Comparison of ENCODE assay signal across 29 mouse cellular contexts in genomic region chr7:83682640-83683274, GRCm38 (mm10). TPM values are rescaled to one million over a fixed set of nuclear protein-coding genes. Genes with fewer than 3 reads are reported as not detected.
DNase-seq lines count a peak whose midpoint lies in the region; ATAC-seq lines count a peak whose summit lies in the region.
"Had no signal": no experiment of that assay in that cellular context is flagged by ENCODE, and none has a peak within 500 bp of the region (broad histone marks: within the 10 kb centered on the region; RNA-seq: fewer than 3 reads in every experiment).

No protein-coding gene starts in this region.

- ATAC-seq in kidney, embryonic 16.5 days (ENCODE audit: low FRiP score, low TSS enrichment) = peak; percentile 35; the same call in 1 of the 2 replicates
- peak; percentile 36; the same call in 1 of the 2 replicates for ATAC-seq in lung, embryonic 16.5 days (ENCODE audit: low read depth)
- no peak for ATAC-seq in intestine, embryonic 16.5 days
- ATAC-seq: CD4-positive, CD25-positive, alpha-beta regulatory T cell, adult 4 months; forebrain, embryonic 13.5 days; liver, embryonic 12.5 days; liver, postnatal 0 days; midbrain, embryonic 13.5 days had no signal

- H3K27me3 ChIP-seq in kidney, embryonic 16.5 days (ENCODE audit: insufficient read depth, low read length) = no peaks in the 10 kb centered on the region
- H3K27me3 ChIP-seq in lung, embryonic 16.5 days (ENCODE audit: control insufficient read depth, insufficient read depth, low read depth, low read length) = no peaks in the 10 kb centered on the region
- no peaks in the 10 kb centered on the region for H3K27me3 ChIP-seq in intestine, embryonic 16.5 days (replicated peaks; ENCODE audit: control insufficient read depth, insufficient read depth, low read length)
- H3K27me3 ChIP-seq: forebrain, embryonic 13.5 days; heart, embryonic 12.5 days; kidney, embryonic 15.5 days; limb, embryonic 13.5 days; liver, embryonic 12.5 days; midbrain, embryonic 13.5 days; neural tube, embryonic 15.5 days had no signal

- no peaks in the 10 kb centered on the region for H3K36me3 ChIP-seq in kidney, embryonic 16.5 days (ENCODE audit: insufficient read depth, low read length)
- H3K36me3 ChIP-seq in lung, embryonic 16.5 days (ENCODE audit: control insufficient read depth, insufficient read depth, low read length) = no peaks in the 10 kb centered on the region
- no peaks in the 10 kb centered on the region for H3K36me3 ChIP-seq in intestine, embryonic 16.5 days (ENCODE audit: control insufficient read depth, insufficient read depth, low read length)
- H3K36me3 ChIP-seq: heart, embryonic 12.5 days; kidney, embryonic 15.5 days; limb, embryonic 13.5 days; liver, embryonic 12.5 days; midbrain, embryonic 13.5 days; neural tube, embryonic 15.5 days had no signal

- H3K9ac ChIP-seq in kidney, embryonic 16.5 days (replicated peaks; ENCODE audit: low read length) = no peak overlapping the region
- H3K9ac ChIP-seq in lung, embryonic 16.5 days (ENCODE audit: low read length) = no peak overlapping the region
- H3K9ac ChIP-seq in intestine, embryonic 16.5 days (ENCODE audit: low read depth, low read length) = no peak overlapping the region
- H3K9ac ChIP-seq: forebrain, embryonic 13.5 days; heart, embryonic 12.5 days; hindbrain, embryonic 14.5 days; kidney, embryonic 15.5 days; limb, embryonic 13.5 days; liver, embryonic 12.5 days; liver, postnatal 0 days; midbrain, embryonic 13.5 days; neural tube, embryonic 15.5 days had no signal

- H3K4me3 ChIP-seq in kidney, embryonic 16.5 days (ENCODE audit: low read length) = no peak overlapping the region
- H3K4me3 ChIP-seq in lung, embryonic 16.5 days (ENCODE audit: low read length) = no peak overlapping the region
- no peak overlapping the region for H3K4me3 ChIP-seq in intestine, embryonic 16.5 days (ENCODE audit: low read length)
- H3K4me3 ChIP-seq: forebrain, embryonic 13.5 days; heart, adult 2 months; heart, embryonic 12.5 days; kidney, embryonic 15.5 days; limb, embryonic 13.5 days; liver, embryonic 12.5 days; megakaryocyte, embryonic 14.5 days; midbrain, embryonic 13.5 days; neural tube, embryonic 15.5 days had no signal

- no peak for DNase-seq in kidney, adult 9 months
- DNase-seq in lung, postnatal 25 days (ENCODE audit: low spot score) = no peak
- peak; percentile 58 for DNase-seq in layer of hippocampus, adult 9-11 months
- DNase-seq in kidney, postnatal 36 days = no peak
- DNase-seq: adrenal gland, postnatal 14 days; cerebellum, adult 11-12 months; cerebellum, postnatal 14 days; gastrocnemius, postnatal 36 days; heart, adult 2 months; heart, postnatal 4 days; kidney, adult 11 months; liver, postnatal 0 days; lung, postnatal 10 days; retina, postnatal 1 day; right cerebral cortex, postnatal 14 days; thymus, postnatal 14 days had no signal

- no peak overlapping the region; the same call in 1 of the 2 replicates for H3K27ac ChIP-seq in kidney, embryonic 16.5 days (ENCODE audit: low read length)
- H3K27ac ChIP-seq in lung, embryonic 16.5 days (ENCODE audit: low read length) = no peak overlapping the region
- no peak overlapping the region for H3K27ac ChIP-seq in intestine, embryonic 16.5 days (ENCODE audit: low read length)
- H3K27ac ChIP-seq: forebrain, embryonic 13.5 days; heart, adult 2 months; hindbrain, embryonic 14.5 days; kidney, embryonic 15.5 days; limb, embryonic 13.5 days; liver, embryonic 12.5 days; midbrain, embryonic 13.5 days; neural tube, embryonic 15.5 days had no signal

- H3K4me2 ChIP-seq in kidney, embryonic 16.5 days (replicated peaks; ENCODE audit: low read depth, low read length) = no peak overlapping the region
- no peak overlapping the region for H3K4me2 ChIP-seq in lung, embryonic 16.5 days (ENCODE audit: low read depth, low read length)
- no peak overlapping the region for H3K4me2 ChIP-seq in intestine, embryonic 16.5 days (ENCODE audit: low read depth, low read length)
- H3K4me2 ChIP-seq: forebrain, embryonic 13.5 days; heart, embryonic 12.5 days; hindbrain, embryonic 14.5 days; kidney, embryonic 15.5 days; limb, embryonic 13.5 days; liver, embryonic 12.5 days; midbrain, embryonic 13.5 days; neural tube, embryonic 15.5 days had no signal

- 18% methylated on average over 6 of the region's 6 CpGs for WGBS in kidney, embryonic 16.5 days
- 20% methylated on average over 6 of the region's 6 CpGs for WGBS in lung, embryonic 16.5 days
- WGBS in intestine, embryonic 16.5 days = 24% methylated on average over 6 of the region's 6 CpGs

- no peaks in the 10 kb centered on the region for H3K9me3 ChIP-seq in kidney, embryonic 16.5 days (ENCODE audit: low read length)
- H3K9me3 ChIP-seq in lung, embryonic 16.5 days (ENCODE audit: control insufficient read depth, low read length) = no peaks in the 10 kb centered on the region
- no peaks in the 10 kb centered on the region for H3K9me3 ChIP-seq in intestine, embryonic 16.5 days (ENCODE audit: control insufficient read depth, low read length)
- H3K9me3 ChIP-seq: forebrain, embryonic 13.5 days; heart, embryonic 12.5 days; kidney, embryonic 15.5 days; limb, embryonic 13.5 days; liver, embryonic 12.5 days; megakaryocyte, embryonic 14.5 days; midbrain, embryonic 13.5 days; neural tube, embryonic 15.5 days had no signal

- H3K4me1 ChIP-seq in kidney, embryonic 16.5 days (ENCODE audit: insufficient read depth, low read length) = peaks cover 9% of the 10 kb centered on the region; the same call in 1 of the 2 replicates
- no peaks in the 10 kb centered on the region for H3K4me1 ChIP-seq in lung, embryonic 16.5 days (replicated peaks; ENCODE audit: control insufficient read depth, insufficient read depth, low read length)
- H3K4me1 ChIP-seq in intestine, embryonic 16.5 days (ENCODE audit: control insufficient read depth, insufficient read depth, low read length) = 0 out of 2 replicates have a peak, but pooled peaks cover 2% of the 10 kb centered on the region
- H3K4me1 ChIP-seq: liver, embryonic 12.5 days; midbrain, embryonic 13.5 days; neural tube, embryonic 15.5 days had no signal

RNA-seq across cellular contexts. Expression of gene Stard5, which starts 51.0 kb away (rescaled TPM):
- polyA plus RNA-seq in kidney, embryonic 16.5 days (2015; fragmentation: Nextera tagmentation; extraction: Ambion mirVana) = 30.9 and 31.7 TPM in 2 replicates
- 17.2 and 19.2 TPM in 2 replicates for polyA plus RNA-seq in lung, embryonic 16.5 days (2015; fragmentation: Nextera tagmentation; extraction: Ambion mirVana)
- polyA plus RNA-seq in intestine, embryonic 16.5 days (2015; fragmentation: Nextera tagmentation; extraction: Ambion mirVana) = 67.7 and 77.3 TPM in 2 replicates
